Mouse (Mus musculus) ES-Bruce4 (cell line): Measurements from ENCODE around the gene Tpcn1.

ENCODE experiments used
- CTCF ChIP-seq: IDR thresholded peaks from one replicate; pipeline ENCODE4 v1.8.1; 2011; ENCODE audit warnings: low read depth, low read length
- EP300 ChIP-seq: IDR thresholded peaks from 2 replicates; pipeline ENCODE4 v1.6.1; 2011; ENCODE audit warnings: low read depth, low read length; ENCODE audit not compliant: insufficient read depth

DNA sequence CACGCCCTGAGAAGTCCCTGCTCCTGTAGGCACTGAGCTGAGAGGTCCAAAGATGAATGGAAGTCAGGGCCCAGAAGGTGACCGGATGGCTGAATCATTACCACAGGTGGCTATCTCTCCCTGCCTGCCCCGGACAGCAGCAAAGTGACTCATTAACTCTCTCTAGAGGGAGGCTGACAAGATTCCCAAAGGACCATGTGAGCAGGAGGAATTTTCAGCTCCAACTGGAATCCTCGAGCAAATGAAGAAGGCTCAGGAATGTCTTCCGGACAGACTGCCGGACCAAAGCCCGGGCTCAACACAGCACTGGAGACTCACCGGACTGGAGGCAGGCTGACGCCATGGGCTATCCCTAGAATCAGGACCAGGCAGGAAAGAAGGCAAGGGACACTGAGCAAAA lies 6.5 kb downstream of the Tpcn1 start:
- TF ChIP-seq EP300: no peak
- TF ChIP-seq CTCF: no peak
